Mouse (Mus musculus): Measurements from ENCODE around the gene Mpzl1.

Mpzl1 gene

GRCm38 (mm10) chr1:165612714-165613113, 21.6 kb downstream of the Mpzl1 start:
- DNase-seq = peak in 1 of 2 experiments; percentile 18

- DNase-seq = no peak
These were observed 23.9 kb downstream of the Mpzl1 start for GRCm38 (mm10) chr1:165610321-165610999.

- DNase-seq = no peak
These were observed 24.6 kb downstream of the Mpzl1 start for GRCm38 (mm10) chr1:165609495-165610320.

GRCm38 (mm10) chr1:165608904-165609303, 25.4 kb downstream of the Mpzl1 start:
- no peak for DNase-seq

- no peak for DNase-seq
These were observed 28.6 kb downstream of the Mpzl1 start for GRCm38 (mm10) chr1:165605774-165606173.

- DNase-seq = no peak
These were observed 29.2 kb downstream of the Mpzl1 start for GRCm38 (mm10) chr1:165605108-165605507.

GRCm38 (mm10) chr1:165604203-165604602, 30.1 kb downstream of the Mpzl1 start:
- no peak for DNase-seq

- DNase-seq = peak in 1 of 2 experiments; percentile 61
These were observed 31.1 kb downstream of the Mpzl1 start for GRCm38 (mm10) chr1:165603218-165603617.

GRCm38 (mm10) chr1:165601775-165602280, 32.5 kb downstream of the Mpzl1 start:
- no peak for DNase-seq

GRCm38 (mm10) chr1:165594699-165595421, 39.5 kb downstream of the Mpzl1 start:
- DNase-seq = no peak

- DNase-seq = peak in 1 of 2 experiments; percentile 56
These were observed 41.8 kb downstream of the Mpzl1 start for GRCm38 (mm10) chr1:165592295-165593082.

- peak in 1 of 2 experiments; percentile 47 for DNase-seq
These were observed 43.6 kb downstream of the Mpzl1 start for GRCm38 (mm10) chr1:165590760-165591159.

- peak; percentile 68 to 80 for DNase-seq
These were observed 44.9 kb downstream of the Mpzl1 start for GRCm38 (mm10) chr1:165589280-165590048.

- DNase-seq = peak; percentile 38 to 57
These were observed 46.5 kb downstream of the Mpzl1 start for GRCm38 (mm10) chr1:165587845-165588244.

GRCm38 (mm10) chr1:165586366-165586765, 48.0 kb downstream of the Mpzl1 start:
- no peak for DNase-seq

GRCm38 (mm10) chr1:165585389-165586104, 48.8 kb downstream of the Mpzl1 start:
- peak in 1 of 2 experiments; percentile 49 for DNase-seq

GRCm38 (mm10) chr1:165583529-165584184, 50.7 kb downstream of the Mpzl1 start:
- peak; percentile 88 to 92 for DNase-seq

- DNase-seq = no peak
These were observed 53.1 kb downstream of the Mpzl1 start for GRCm38 (mm10) chr1:165581255-165581654.

GRCm38 (mm10) chr1:165579332-165579731, 55.0 kb downstream of the Mpzl1 start:
- DNase-seq = no peak

GRCm38 (mm10) chr1:165576459-165577112, 57.8 kb downstream of the Mpzl1 start:
- DNase-seq = no peak

All from lung, postnatal 4 days (tissue).